Mouse (Mus musculus): Measurements from ENCODE around the gene Sbno1. TPM values are rescaled to one million over a fixed set of nuclear protein-coding genes. Genes with fewer than 3 reads are reported as not detected.

Sbno1 gene
- polyA plus RNA-seq, 1 experiment = 36.3 TPM

DNA sequence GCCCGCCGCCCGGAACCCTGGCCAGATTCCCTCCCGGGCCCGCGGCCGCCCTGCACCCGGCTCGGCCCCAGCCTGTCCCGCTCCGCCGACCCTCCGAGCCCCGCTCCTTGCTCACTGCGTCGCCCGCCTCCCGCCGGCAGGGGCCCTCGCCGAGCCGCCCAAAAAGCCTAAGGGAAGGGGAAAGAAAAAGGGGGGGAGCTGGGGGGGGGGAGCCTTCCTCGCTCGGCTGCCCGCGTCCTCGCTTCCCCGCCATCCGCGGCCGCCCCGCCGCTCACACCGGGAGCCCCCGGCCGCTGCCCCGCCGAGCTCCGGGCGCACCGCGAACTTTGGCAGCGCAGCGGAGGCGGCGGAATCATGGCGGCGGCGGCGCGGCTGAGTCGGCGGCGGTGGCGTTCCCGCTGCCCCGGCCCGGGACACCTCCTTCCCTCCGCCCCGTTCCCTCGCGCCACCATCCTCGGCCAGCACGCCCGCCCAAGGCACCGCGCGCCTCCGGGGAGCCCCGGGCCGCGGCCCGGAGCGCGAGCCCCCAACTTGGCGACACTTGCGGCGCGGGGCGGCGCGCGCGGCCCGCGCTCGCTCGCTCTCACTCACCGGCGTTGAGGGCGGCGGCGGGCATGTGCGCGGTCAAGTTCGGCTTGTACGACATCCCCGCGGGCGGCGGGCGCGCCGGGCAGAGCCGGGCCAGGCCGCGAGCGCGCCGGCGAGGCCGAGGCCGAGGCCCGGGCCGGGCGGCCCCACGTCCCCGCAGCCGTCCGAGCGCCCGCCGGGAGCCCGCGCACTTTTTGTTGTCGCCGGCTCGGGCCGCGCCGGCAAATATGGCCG is 71.9 kb downstream of the Sbno1 start:
- Histone ChIP-seq H3K4me1 (replicated peaks; ENCODE audit: control insufficient read depth, insufficient read depth, low read length) (peaks cover 32% of the 10 kb centered on the region), H3K27ac (ENCODE audit: control insufficient read depth, insufficient read depth, low read length) (0 out of 2 replicates have a peak overlapping the region, but pooled peaks have one; percentile 0), H3K27me3 (ENCODE audit: control insufficient read depth, insufficient read depth, low read length) (no peaks in the 10 kb centered on the region), H3K36me3 (ENCODE audit: control insufficient read depth, insufficient read depth, low read length) (peaks cover 6% of the 10 kb centered on the region; the same call in 1 of the 2 replicates), H3K4me3 (ENCODE audit: control insufficient read depth, insufficient read depth, low read length) (peak overlapping the region; percentile 66)
- TF ChIP-seq CTCF (IDR thresholded peaks at IDR 0.05; ENCODE audit: borderline replicate concordance, control insufficient read depth, extremely low read depth, insufficient read depth, low read length, poor library complexity) (0 out of 2 replicates have a peak, but pooled peaks have one; percentile 71), POLR2A (IDR thresholded peaks at IDR 0.05; ENCODE audit: control insufficient read depth, extremely low read depth, insufficient read depth, low read length, poor library complexity) (peak; percentile 34; the same call in 1 of the 2 replicates)
- peak; percentile 73 for DNase-seq
- under 1% methylated on average over 96 of the region's 132 CpGs for WGBS

DNA sequence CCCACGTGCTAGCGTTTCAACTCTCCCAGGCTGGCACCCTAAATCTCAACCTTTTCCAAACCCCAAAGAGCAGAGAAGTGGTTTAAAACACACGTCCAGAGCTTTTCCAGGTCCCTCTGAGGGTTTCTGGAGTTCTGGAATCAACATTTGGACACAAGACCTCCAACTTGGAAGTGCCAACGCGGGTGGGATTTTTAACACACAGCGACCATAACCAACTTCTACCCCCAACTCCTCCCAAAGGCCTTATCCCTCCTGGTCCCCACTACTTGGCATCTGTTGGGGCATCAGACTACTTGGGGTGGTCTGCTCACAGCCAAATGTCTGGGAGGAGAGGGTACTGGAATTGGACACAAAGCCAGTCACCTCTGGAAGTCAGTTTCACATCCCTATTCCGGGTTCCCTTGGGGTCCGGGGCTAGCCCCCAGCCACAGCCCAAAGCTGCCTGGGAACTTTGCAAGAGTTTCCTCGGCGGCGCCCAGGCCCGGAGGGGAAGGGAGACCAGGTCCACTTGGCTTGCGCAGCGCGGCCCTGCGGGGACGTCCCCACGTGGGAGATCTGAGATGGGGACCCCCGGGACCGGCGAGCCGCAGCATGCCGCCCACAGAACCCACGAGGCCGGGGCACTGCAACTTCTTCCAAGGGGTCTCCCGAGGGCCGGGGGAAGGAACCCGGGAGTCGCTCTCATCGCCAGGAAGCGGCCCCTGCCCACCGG is 72.6 kb downstream of the Sbno1 start:
- peak overlapping the region; percentile 66 for H3K4me3 ChIP-seq (ENCODE audit: control insufficient read depth, insufficient read depth, low read length)
- peaks cover 32% of the 10 kb centered on the region for H3K4me1 ChIP-seq (replicated peaks; ENCODE audit: control insufficient read depth, insufficient read depth, low read length)
- WGBS = under 1% methylated on average over 31 of the region's 32 CpGs
- DNase-seq = peak; percentile 47
- TF ChIP-seq CTCF (IDR thresholded peaks at IDR 0.05; ENCODE audit: borderline replicate concordance, control insufficient read depth, extremely low read depth, insufficient read depth, low read length, poor library complexity) (no peak), POLR2A (IDR thresholded peaks at IDR 0.05; ENCODE audit: control insufficient read depth, extremely low read depth, insufficient read depth, low read length, poor library complexity) (no peak)
- H3K27me3 ChIP-seq (ENCODE audit: control insufficient read depth, insufficient read depth, low read length) = no peaks in the 10 kb centered on the region
- H3K27ac ChIP-seq (ENCODE audit: control insufficient read depth, insufficient read depth, low read length) = peak overlapping the region; percentile 57
- peaks cover 13% of the 10 kb centered on the region for H3K36me3 ChIP-seq (ENCODE audit: control insufficient read depth, insufficient read depth, low read length)

DNA sequence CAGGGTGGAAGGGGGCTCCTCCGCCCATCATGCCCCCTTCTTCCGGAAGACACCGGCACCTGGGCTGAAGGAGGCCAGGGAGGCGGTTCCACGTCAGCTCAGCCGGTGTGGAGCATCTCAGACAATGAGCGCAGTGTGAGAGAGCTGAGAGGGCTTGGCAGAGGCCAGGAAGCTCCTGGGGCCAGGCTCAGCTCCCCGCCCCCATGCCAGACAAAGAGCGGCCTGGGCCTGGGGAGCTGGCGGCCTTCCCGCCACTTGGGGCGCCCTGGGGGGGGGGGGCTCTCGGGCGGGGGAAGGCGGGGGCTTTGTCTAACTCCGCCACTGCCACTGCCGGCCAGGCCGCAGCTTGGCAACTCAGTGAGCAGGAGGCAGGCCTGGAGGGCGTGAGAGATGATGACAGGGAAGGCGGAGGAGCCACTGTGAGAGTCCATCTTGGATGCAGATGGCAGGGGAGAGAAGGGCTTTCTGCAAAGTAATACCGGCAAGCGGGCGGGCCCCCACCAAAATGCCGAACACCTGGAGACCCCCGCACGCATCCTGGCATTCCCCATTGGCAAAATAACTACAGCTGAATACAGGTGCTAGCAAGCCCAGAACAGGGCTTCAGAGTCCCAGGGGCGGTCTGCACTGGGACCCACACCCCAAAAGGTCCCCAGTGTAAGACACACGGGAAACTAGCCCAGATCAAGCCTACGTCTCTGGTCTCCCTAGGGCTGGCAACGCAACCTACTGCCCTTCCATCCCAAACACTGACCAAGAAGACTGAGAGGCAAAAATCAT is 73.5 kb downstream of the Sbno1 start:
- DNase-seq = peak; percentile 70
- Histone ChIP-seq H3K4me1 (replicated peaks; ENCODE audit: control insufficient read depth, insufficient read depth, low read length) (peaks cover 32% of the 10 kb centered on the region), H3K4me3 (ENCODE audit: control insufficient read depth, insufficient read depth, low read length) (peak overlapping the region; percentile 66), H3K27ac (ENCODE audit: control insufficient read depth, insufficient read depth, low read length) (peak overlapping the region; percentile 57; the same call in 1 of the 2 replicates), H3K36me3 (ENCODE audit: control insufficient read depth, insufficient read depth, low read length) (peaks cover 15% of the 10 kb centered on the region), H3K27me3 (ENCODE audit: control insufficient read depth, insufficient read depth, low read length) (no peaks in the 10 kb centered on the region)
- 1% methylated on average over 30 of the region's 30 CpGs for WGBS
- TF ChIP-seq CTCF (IDR thresholded peaks at IDR 0.05; ENCODE audit: borderline replicate concordance, control insufficient read depth, extremely low read depth, insufficient read depth, low read length, poor library complexity) (peak; percentile 11; the same call in 1 of the 2 replicates), POLR2A (IDR thresholded peaks at IDR 0.05; ENCODE audit: control insufficient read depth, extremely low read depth, insufficient read depth, low read length, poor library complexity) (peak; percentile 46; the same call in 1 of the 2 replicates)

DNA sequence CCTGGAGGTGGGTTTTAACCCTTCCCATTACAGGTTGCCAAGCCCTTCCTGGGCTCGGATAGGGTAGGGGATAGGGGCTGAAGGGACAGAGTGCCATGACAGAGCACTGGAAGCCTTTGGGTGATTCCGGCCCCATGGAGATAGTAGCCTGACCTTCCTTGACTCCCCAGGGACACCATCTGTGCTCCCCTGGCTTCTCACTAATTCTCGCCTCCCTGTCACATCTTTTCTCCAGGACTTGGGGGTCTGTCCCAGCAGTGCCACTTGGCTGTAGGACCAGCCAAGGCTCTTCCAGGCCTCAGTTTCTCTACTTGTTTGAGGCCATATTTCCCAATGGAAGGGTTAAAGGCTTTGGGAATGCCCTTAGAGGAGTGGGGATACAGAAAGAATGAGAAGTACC is 74.2 kb downstream of the Sbno1 start:
- Histone ChIP-seq H3K27me3 (ENCODE audit: control insufficient read depth, insufficient read depth, low read length) (no peaks in the 10 kb centered on the region), H3K36me3 (ENCODE audit: control insufficient read depth, insufficient read depth, low read length) (peaks cover 20% of the 10 kb centered on the region), H3K4me1 (replicated peaks; ENCODE audit: control insufficient read depth, insufficient read depth, low read length) (peaks cover 32% of the 10 kb centered on the region), H3K4me3 (ENCODE audit: control insufficient read depth, insufficient read depth, low read length) (no peak overlapping the region), H3K27ac (ENCODE audit: control insufficient read depth, insufficient read depth, low read length) (peak overlapping the region; percentile 55; the same call in 1 of the 2 replicates)
- TF ChIP-seq CTCF (IDR thresholded peaks at IDR 0.05; ENCODE audit: borderline replicate concordance, control insufficient read depth, extremely low read depth, insufficient read depth, low read length, poor library complexity) = no peak
- no peak for TF ChIP-seq POLR2A (IDR thresholded peaks at IDR 0.05; ENCODE audit: control insufficient read depth, extremely low read depth, insufficient read depth, low read length, poor library complexity)
- WGBS = 69% methylated on average over 3 of the region's 3 CpGs
- DNase-seq = peak; percentile 10

DNA sequence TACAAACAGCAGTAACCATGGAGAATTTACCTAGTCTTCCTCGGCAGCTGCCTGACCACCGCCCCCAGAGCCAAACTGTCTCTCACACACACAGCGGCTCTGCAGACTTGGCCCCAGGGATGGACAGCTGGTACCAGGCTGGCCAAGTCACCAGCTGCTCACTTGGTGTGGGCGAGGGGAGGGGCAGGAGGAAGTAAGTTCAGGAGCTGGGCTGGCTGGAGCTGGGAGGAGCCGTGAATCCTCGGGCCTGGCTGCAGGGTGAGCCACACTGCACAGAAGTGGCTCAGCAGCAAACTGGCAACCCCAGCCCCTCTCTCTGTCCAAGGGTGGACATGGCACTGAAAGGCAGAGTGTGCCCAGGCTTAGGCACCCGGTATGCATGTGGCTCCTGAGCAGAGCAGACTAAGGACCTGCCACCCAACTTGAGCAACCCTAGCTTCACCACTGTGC is 74.7 kb downstream of the Sbno1 start:
- 47% methylated on average over 7 of the region's 7 CpGs for WGBS
- no peaks in the 10 kb centered on the region for H3K27me3 ChIP-seq (ENCODE audit: control insufficient read depth, insufficient read depth, low read length)
- H3K36me3 ChIP-seq (ENCODE audit: control insufficient read depth, insufficient read depth, low read length) = peaks cover 22% of the 10 kb centered on the region
- H3K4me3 ChIP-seq (ENCODE audit: control insufficient read depth, insufficient read depth, low read length) = no peak overlapping the region
- peak; percentile 19 for DNase-seq
- H3K27ac ChIP-seq (ENCODE audit: control insufficient read depth, insufficient read depth, low read length) = peak overlapping the region; percentile 55; the same call in 1 of the 2 replicates
- TF ChIP-seq POLR2A (IDR thresholded peaks at IDR 0.05; ENCODE audit: control insufficient read depth, extremely low read depth, insufficient read depth, low read length, poor library complexity) (no peak), CTCF (IDR thresholded peaks at IDR 0.05; ENCODE audit: borderline replicate concordance, control insufficient read depth, extremely low read depth, insufficient read depth, low read length, poor library complexity) (no peak)
- H3K4me1 ChIP-seq (replicated peaks; ENCODE audit: control insufficient read depth, insufficient read depth, low read length) = peaks cover 32% of the 10 kb centered on the region
